Mouse (Mus musculus) embryonic fibroblast, embryonic 13.5 days (primary cell): ENCODE measurements around the gene Gsg1l. TPM values are rescaled to one million over a fixed set of nuclear protein-coding genes. Genes with fewer than 3 reads are reported as not detected.

Source experiments
- H3K27ac ChIP-seq: 2 replicates; pipeline ENCODE4 v1.5.1; 2012; ENCODE audit warnings: low read length, control low read depth, inconsistent platforms; ENCODE audit not compliant: insufficient read depth
- H3K4me1 ChIP-seq: 2 replicates; pipeline ENCODE4 v1.6.1; 2011; ENCODE audit warnings: low read length; ENCODE audit not compliant: control insufficient read depth, insufficient read depth
- H3K4me3 ChIP-seq: 2 replicates; pipeline ENCODE4 v1.5.1; 2011; ENCODE audit warnings: mild to moderate bottlenecking, control low read depth, low read length; ENCODE audit not compliant: insufficient read depth
- CTCF ChIP-seq: IDR thresholded peaks from 2 replicates; pipeline ENCODE4 v1.5.1; 2011; ENCODE audit warnings: mild to moderate bottlenecking, control low read depth, low read length, moderate library complexity, borderline replicate concordance; ENCODE audit not compliant: insufficient read depth
- POLR2A ChIP-seq: IDR thresholded peaks from 2 replicates; pipeline ENCODE4 v1.6.1; 2011; ENCODE audit warnings: low read depth, mild to moderate bottlenecking, control low read depth, low read length, moderate library complexity
- polyA plus RNA-seq: library from polyadenylated mRNA; stranded (reverse); fragments of >200 nt; gene quantifications from 2 replicates; pipeline ENCODE4 v1.2.4, GENCODE M21; 2011; ENCODE audit warnings: low read depth; ENCODE audit not compliant: missing spikeins, insufficient read length

Gsg1l gene
- polyA plus RNA-seq, 1 experiment, result not detected

DNA sequence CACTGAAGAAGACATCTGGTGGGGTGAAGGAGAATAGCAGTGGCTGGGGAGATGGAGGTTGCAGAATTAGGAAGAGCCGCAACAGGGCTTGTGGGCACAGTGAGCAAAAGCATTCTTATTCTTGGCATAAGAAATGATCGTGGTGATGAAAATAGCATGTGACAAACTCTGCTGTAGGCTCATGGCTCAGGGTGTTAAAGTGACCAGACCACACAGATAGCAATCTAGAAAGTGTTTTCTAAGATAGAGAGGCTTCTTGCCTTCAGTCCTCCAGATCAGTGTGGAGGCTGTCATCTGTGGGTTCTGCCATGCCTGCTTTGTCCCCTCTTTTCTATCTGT is 234.7 kb downstream of the Gsg1l start:
- Histone ChIP-seq H3K4me3 (no peak overlapping the region), H3K27ac (no peak overlapping the region), H3K4me1 (no peaks in the 10 kb centered on the region)
- TF ChIP-seq POLR2A (no peak), CTCF (no peak)

DNA sequence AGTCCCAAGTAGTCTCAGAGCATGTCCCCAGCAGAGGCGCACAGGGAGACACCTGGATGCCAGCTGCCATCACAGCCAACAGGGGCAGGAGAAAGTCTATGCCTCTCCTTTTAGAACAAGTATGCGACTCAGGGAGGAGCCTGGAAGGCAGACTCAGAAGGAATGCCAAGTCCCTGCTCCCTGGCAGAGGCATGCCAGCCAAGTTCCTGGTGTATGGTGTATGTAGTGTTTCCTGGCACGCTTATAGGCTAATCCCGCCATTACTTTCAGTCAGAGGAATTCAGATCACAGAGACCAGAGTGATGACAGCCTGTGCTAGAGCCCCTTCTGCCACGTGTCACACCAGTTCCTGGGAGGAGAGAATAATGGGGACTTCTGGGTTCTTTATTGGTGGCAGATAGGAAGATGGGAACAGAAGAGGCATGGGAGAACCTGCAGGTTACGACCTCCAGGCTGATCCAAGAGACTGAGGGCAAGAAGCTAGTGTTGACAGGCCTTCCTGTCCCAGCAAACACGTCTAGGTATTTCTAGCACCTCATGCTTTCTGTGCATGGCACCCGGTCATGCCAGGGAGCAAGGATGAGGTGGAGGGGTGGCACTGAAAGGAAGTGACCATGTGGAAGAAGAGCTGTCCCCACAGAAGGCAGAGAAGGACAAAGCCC is 235.2 kb downstream of the Gsg1l start:
- TF ChIP-seq CTCF (no peak), POLR2A (no peak)
- H3K4me1 ChIP-seq, result no peaks in the 10 kb centered on the region
- H3K27ac ChIP-seq, result no peak overlapping the region
- H3K4me3 ChIP-seq, result no peak overlapping the region

DNA sequence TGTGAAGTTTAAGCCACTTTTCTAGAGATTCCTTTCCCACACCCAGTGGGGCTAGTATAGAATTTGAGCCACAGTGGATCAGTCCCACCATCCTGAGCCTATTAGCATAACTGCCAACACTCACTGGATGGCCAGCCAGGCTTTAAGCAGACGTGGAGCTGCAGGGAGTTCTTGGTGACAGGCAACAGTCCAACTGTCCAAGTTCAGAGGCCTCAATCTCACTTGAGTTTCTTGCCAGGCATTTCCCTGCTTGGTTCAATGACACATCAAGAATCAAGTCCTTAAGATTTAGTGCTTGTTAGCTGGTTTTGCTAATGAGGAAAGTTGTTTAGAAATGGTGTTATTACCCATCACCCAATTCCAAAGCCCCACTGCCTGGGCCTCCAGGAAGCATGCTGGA is 236.6 kb downstream of the Gsg1l start:
- no peak overlapping the region for H3K4me3 ChIP-seq
- H3K27ac ChIP-seq, result no peak overlapping the region
- no peaks in the 10 kb centered on the region for H3K4me1 ChIP-seq
- TF ChIP-seq POLR2A (no peak), CTCF (no peak)

DNA sequence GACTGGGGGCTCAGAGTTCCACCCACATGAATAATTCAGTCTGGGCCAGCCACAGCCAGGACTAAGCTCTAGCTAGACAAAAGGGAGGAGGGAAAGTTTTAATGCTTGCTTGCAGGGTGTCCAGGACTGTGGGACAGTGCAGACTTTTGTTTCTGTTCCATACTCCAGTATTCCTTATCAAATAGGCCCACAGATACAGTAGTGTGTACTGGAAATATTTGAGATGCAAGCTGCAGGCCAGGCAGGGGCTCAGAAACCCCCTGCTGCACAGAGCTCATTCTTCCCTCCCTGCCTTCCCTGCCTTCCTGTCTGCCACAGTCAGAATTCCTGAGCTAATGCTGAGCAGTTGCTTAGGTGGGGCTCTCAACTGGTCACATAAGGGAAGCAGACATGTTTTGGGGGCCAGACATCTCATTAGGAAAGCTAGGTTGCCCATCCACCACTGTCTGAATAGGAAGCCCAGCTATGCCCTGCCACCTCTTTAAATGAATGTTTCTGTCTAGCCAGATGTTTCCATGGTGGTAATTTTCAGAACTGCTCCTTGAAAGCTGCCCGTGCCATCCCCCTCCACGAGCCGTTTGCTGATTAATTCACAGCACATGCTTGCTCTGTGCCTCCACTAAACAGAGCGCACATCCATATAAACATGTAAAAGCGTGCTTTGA is 244.0 kb downstream of the Gsg1l start:
- TF ChIP-seq CTCF, result no peak
- no peak for TF ChIP-seq POLR2A
- Histone ChIP-seq H3K4me3 (no peak overlapping the region), H3K27ac (no peak overlapping the region), H3K4me1 (no peaks in the 10 kb centered on the region)

DNA sequence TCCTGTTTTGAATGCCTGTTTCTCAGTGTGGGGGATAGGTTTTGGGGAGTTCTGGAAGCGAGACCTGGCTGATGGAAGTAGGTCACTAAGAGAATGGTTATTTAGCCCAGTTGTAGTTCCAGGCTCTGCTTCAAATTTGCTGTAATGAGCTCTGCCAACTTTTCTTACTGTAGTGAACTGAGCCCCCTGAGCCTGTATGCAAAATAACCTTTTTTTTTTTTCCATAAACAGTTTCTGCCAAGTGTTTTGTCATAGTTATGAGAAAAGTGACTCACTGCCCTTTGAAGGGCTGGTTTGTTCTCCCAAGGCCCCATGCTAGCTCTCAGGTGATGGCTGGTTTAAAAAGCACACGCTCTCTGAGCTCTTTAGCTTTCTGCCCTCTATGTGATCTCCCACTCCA is 248.7 kb downstream of the Gsg1l start:
- H3K4me1 ChIP-seq, result no peaks in the 10 kb centered on the region
- TF ChIP-seq POLR2A, result no peak
- no peak for TF ChIP-seq CTCF
- H3K4me3 ChIP-seq, result no peak overlapping the region
- no peak overlapping the region for H3K27ac ChIP-seq

DNA sequence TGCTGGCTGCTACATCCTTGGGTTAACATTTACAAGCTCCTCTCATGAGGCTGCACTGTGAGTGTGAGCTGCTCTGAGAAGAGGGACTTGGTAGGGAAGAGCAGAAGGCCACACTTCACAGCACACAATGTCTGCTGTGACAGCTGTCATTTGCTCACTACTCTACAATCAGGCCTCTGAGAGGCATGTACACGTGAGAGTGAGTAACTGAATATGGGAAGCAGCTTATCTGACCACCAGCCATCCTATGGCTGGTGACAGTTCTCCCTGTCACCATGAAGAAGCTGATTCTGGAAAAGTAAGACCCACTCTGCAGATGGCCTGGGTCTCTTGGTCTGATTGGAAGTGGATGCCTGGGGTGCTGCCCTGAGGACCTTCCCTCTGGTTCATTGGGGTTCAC is 249.4 kb downstream of the Gsg1l start:
- H3K27ac ChIP-seq, result no peak overlapping the region
- H3K4me3 ChIP-seq, result no peak overlapping the region
- no peak for TF ChIP-seq CTCF
- no peak for TF ChIP-seq POLR2A
- no peaks in the 10 kb centered on the region for H3K4me1 ChIP-seq

DNA sequence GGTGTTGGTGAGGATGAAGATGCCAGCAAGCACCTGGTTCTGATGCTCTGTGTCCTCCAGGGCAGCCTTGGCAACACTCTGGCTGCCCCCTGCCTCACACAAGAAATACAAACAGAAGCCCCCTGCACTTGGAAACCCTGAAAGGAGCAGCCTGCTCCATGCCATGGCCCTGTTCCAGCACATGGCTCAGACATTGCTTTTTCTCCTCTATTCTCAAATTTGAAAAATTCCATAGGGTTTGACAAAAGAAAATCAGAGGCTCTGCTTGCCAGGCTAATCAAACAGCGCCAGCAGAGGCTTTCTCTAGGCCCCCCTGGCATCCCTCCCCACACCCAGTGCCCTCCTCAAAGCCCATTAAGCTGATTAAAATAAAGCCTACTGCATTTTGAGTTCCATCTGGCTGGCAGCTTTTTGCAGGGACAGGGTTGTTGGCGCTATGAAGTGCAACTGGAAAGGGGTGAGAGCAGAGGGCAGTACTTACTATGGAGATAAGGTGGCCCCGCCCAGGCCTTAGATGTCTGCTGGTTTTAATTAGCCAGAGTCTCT is 253.0 kb downstream of the Gsg1l start:
- TF ChIP-seq POLR2A, result no peak
- no peak for TF ChIP-seq CTCF
- H3K4me1 ChIP-seq, result peaks cover 7% of the 10 kb centered on the region
- H3K4me3 ChIP-seq, result no peak overlapping the region
- H3K27ac ChIP-seq, result no peak overlapping the region

DNA sequence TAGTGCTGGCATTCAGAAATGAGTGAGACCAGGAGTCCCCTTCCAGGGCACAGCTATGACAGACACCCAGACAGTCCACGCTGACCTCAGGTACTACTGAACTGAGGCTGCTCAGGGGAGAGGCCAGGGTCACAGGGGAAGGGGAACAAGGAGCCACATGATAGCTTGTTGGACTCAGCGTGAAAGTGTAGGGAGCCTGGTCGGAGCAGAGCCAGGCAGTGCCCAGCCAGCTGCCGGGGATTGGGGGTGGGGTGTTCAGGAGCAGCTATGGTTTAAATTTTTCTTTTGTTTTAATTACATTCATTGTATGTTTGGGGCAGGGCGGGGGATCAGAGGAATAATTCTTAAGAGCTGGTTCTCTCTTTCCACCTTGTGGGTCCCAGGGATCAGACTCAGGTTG is 253.7 kb downstream of the Gsg1l start:
- no peak overlapping the region for H3K27ac ChIP-seq
- peaks cover 7% of the 10 kb centered on the region for H3K4me1 ChIP-seq

More for the DNA sequence above, 253.7 kb downstream of the Gsg1l start:
- H3K4me3 ChIP-seq, result no peak overlapping the region
- TF ChIP-seq POLR2A, result no peak
- no peak for TF ChIP-seq CTCF

Other genes with a start within 250 kb of the Gsg1l start
- 108 and 115 TPM in 2 replicates for gene Xpo6, start 118.1 kb upstream of the Gsg1l start, polyA plus RNA-seq
- gene Sbk1, start 190.2 kb upstream of the Gsg1l start, polyA plus RNA-seq, result 4.6 and 5.8 TPM in 2 replicates